Mouse (Mus musculus): Measurements from ENCODE around the gene St5.

DNA sequence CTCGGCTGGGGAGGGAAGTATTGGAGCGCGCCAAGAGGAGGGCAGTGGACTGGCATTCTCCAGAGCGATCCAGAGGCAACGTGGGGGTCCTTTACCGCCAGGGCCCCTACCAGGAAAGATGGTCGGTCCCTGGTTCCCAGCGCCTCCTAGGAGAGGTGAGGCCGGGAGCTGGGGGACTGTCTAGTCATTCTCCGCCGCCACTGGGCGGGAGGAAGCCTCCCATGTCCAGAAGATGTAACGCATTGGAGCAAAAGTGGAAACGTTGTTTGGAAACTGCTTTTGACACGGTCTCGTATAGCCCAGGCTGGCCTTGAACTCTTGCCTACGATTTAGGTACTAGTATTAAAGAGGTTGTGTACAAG, 592 bp upstream of the St5 start:
- TF ChIP-seq CTCF (IDR thresholded peaks at IDR 0.05; ENCODE audit: borderline replicate concordance, extremely low read depth, insufficient read depth, insufficient read length) (no peak), POLR2A (IDR thresholded peaks at IDR 0.05; ENCODE audit: borderline replicate concordance, extremely low read depth, insufficient read depth, insufficient read length, poor library complexity, severe bottlenecking) (no peak)
